Mouse (Mus musculus): Measurements from ENCODE around the gene Gss. TPM values are rescaled to one million over a fixed set of nuclear protein-coding genes. Genes with fewer than 3 reads are reported as not detected.

The Gss gene
- total RNA-seq (2015; ENCODE audit: low replicate concordance) (6.5 and 7.1 TPM in 2 replicates), total RNA-seq (2017; ENCODE audit: low replicate concordance) (3.6 and 8.5 TPM in 2 replicates)

GRCm38 (mm10) chr2:155592137-155592853, at the start of gene Gss:
Gss (minus strand) TSS chr2:155592810.
- peak; percentile 90 for ATAC-seq (replicated peaks; ENCODE audit: low FRiP score, poor library complexity, severe bottlenecking)

- ATAC-seq (replicated peaks; ENCODE audit: low FRiP score, poor library complexity, severe bottlenecking): no peak; the same call in 1 of the 2 replicates
These were observed 49.2 kb upstream of the Gss start for GRCm38 (mm10) chr2:155641540-155642472.

- no peak for ATAC-seq (replicated peaks; ENCODE audit: low FRiP score, poor library complexity, severe bottlenecking)
These were observed 48.0 kb upstream of the Gss start for GRCm38 (mm10) chr2:155640656-155641055.

GRCm38 (mm10) chr2:155637411-155637810, 44.8 kb upstream of the Gss start:
- no peak for ATAC-seq (replicated peaks; ENCODE audit: low FRiP score, poor library complexity, severe bottlenecking)

GRCm38 (mm10) chr2:155636881-155637280, 44.3 kb upstream of the Gss start:
- no peak for ATAC-seq (replicated peaks; ENCODE audit: low FRiP score, poor library complexity, severe bottlenecking)

GRCm38 (mm10) chr2:155635961-155636360, 43.4 kb upstream of the Gss start:
- no peak for ATAC-seq (replicated peaks; ENCODE audit: low FRiP score, poor library complexity, severe bottlenecking)

GRCm38 (mm10) chr2:155634562-155634961, 42.0 kb upstream of the Gss start:
- no peak for ATAC-seq (replicated peaks; ENCODE audit: low FRiP score, poor library complexity, severe bottlenecking)

- ATAC-seq (replicated peaks; ENCODE audit: low FRiP score, poor library complexity, severe bottlenecking): no peak
These were observed 41.1 kb upstream of the Gss start for GRCm38 (mm10) chr2:155633731-155634130.

- no peak for ATAC-seq (replicated peaks; ENCODE audit: low FRiP score, poor library complexity, severe bottlenecking)
These were observed 40.5 kb upstream of the Gss start for GRCm38 (mm10) chr2:155633121-155633520.

GRCm38 (mm10) chr2:155632138-155632936, 39.7 kb upstream of the Gss start:
- ATAC-seq (replicated peaks; ENCODE audit: low FRiP score, poor library complexity, severe bottlenecking): no peak

- no peak for ATAC-seq (replicated peaks; ENCODE audit: low FRiP score, poor library complexity, severe bottlenecking)
These were observed 38.2 kb upstream of the Gss start for GRCm38 (mm10) chr2:155630590-155631416.

GRCm38 (mm10) chr2:155630153-155630552, 37.5 kb upstream of the Gss start:
- ATAC-seq (replicated peaks; ENCODE audit: low FRiP score, poor library complexity, severe bottlenecking): no peak

- no peak for ATAC-seq (replicated peaks; ENCODE audit: low FRiP score, poor library complexity, severe bottlenecking)
These were observed 36.6 kb upstream of the Gss start for GRCm38 (mm10) chr2:155629231-155629661.

GRCm38 (mm10) chr2:155628519-155628918, 35.9 kb upstream of the Gss start:
- no peak for ATAC-seq (replicated peaks; ENCODE audit: low FRiP score, poor library complexity, severe bottlenecking)

- no peak for ATAC-seq (replicated peaks; ENCODE audit: low FRiP score, poor library complexity, severe bottlenecking)
These were observed 35.5 kb upstream of the Gss start for GRCm38 (mm10) chr2:155628112-155628511.

- ATAC-seq (replicated peaks; ENCODE audit: low FRiP score, poor library complexity, severe bottlenecking): peak; percentile 63
These were observed 34.6 kb upstream of the Gss start for GRCm38 (mm10) chr2:155627030-155627738.

- ATAC-seq (replicated peaks; ENCODE audit: low FRiP score, poor library complexity, severe bottlenecking): no peak
These were observed 33.7 kb upstream of the Gss start for GRCm38 (mm10) chr2:155626277-155626676.

GRCm38 (mm10) chr2:155624730-155625129, 32.1 kb upstream of the Gss start:
- ATAC-seq (replicated peaks; ENCODE audit: low FRiP score, poor library complexity, severe bottlenecking): peak; percentile 60
